Mouse (Mus musculus): ENCODE data around the gene Wdr60. TPM values are rescaled to one million over a fixed set of nuclear protein-coding genes. Genes with fewer than 3 reads are reported as not detected.

The Wdr60 gene
- polyA plus RNA-seq, 1 experiment from 2014 or later: 5.7 TPM

DNA sequence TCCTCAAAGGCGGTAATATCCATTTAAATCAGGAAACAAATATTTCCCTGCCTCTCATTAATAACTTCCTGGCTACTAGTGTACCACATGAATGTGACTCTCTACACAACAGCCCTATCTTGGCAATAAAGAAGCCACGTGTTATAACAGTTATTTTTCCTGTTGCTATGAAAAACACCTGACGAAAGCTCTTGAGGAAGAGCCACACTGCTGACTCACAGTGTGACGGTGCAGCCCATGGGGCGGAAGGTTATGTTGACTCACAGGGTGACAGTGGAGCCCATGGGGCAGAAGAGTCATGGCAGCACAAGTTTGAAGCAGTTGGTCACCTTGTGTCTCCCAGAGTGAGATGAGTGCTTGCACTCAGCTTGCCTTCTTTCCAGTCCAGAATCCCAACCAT is 6.6 kb upstream of the Wdr60 start:
- H3K4me2 ChIP-seq: no peak overlapping the region
- no peak overlapping the region for H3K4me3 ChIP-seq
- no peaks in the 10 kb centered on the region for H3K36me3 ChIP-seq
- H3K27me3 ChIP-seq (replicated peaks): peaks cover 83% of the 10 kb centered on the region
- H3K9ac ChIP-seq: no peak overlapping the region
- peaks cover 7% of the 10 kb centered on the region; the same call in 1 of the 2 replicates for H3K4me1 ChIP-seq
- H3K27ac ChIP-seq (replicated peaks): no peak overlapping the region
- WGBS: 66% methylated on average over 5 of the region's 5 CpGs
- no peaks in the 10 kb centered on the region for H3K9me3 ChIP-seq
- ATAC-seq (ENCODE audit: extremely low read depth, insufficient number of reproducible peaks, low FRiP score, low TSS enrichment): no peak

DNA sequence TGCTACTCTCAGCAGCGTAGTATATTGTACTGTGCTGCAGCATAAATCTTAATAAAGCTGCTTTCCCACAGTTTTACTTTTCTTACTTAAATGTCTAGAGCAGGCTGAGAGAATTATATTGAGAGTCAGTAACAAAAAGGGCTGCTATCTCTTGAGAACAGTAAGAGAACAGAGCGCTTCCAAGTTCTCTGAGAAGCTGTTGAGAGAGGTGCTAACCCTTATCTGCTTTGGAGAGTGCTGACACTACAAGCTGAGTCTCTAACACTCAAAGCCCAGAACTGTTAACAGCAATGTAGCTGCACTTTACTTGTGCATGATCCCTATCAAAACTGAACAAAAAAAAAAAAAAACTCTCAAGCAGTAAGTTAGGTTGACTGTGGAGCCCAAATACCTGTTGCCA is 2.5 kb upstream of the Wdr60 start:
- Histone ChIP-seq H3K4me1 (peaks cover 10% of the 10 kb centered on the region; the same call in 1 of the 2 replicates), H3K4me2 (no peak overlapping the region)
- WGBS: 39% methylated on average over 2 of the region's 2 CpGs

DNA sequence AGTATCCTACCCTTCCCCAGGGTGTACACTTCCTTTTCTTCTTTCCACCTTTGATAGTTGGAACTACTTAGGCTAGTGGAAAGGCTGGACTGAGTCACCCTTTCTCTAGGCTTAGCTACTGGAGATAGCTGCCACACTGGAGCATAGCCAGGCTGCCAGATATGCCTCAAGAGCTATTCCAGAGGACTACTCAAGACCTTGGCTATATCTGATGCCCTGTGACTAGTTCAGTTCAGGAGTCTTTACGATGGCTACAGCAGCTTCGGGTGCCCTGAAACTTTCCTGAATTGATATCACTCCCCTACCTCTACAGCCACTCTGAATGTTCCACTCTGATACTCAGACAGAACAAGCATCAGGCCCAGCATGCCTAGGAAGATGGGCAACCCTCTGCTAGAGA is 1.9 kb upstream of the Wdr60 start:
- no peaks in the 10 kb centered on the region for H3K36me3 ChIP-seq
- H3K4me3 ChIP-seq: no peak overlapping the region
- ATAC-seq (ENCODE audit: extremely low read depth, insufficient number of reproducible peaks, low FRiP score, low TSS enrichment): no peak
- no peaks in the 10 kb centered on the region for H3K9me3 ChIP-seq
- 46% methylated on average over 2 of the region's 2 CpGs for WGBS
- H3K4me1 ChIP-seq: peaks cover 10% of the 10 kb centered on the region; the same call in 1 of the 2 replicates
- H3K27ac ChIP-seq (replicated peaks): no peak overlapping the region
- H3K27me3 ChIP-seq (replicated peaks): peaks cover 60% of the 10 kb centered on the region
- H3K4me2 ChIP-seq: no peak overlapping the region
- H3K9ac ChIP-seq: no peak overlapping the region

More for the DNA sequence above, 2.5 kb upstream of the Wdr60 start:
- no peak for ATAC-seq (ENCODE audit: extremely low read depth, insufficient number of reproducible peaks, low FRiP score, low TSS enrichment)
- no peak overlapping the region for H3K27ac ChIP-seq (replicated peaks)
- no peaks in the 10 kb centered on the region for H3K9me3 ChIP-seq
- H3K4me3 ChIP-seq: no peak overlapping the region
- H3K36me3 ChIP-seq: no peaks in the 10 kb centered on the region
- H3K9ac ChIP-seq: no peak overlapping the region
- peaks cover 65% of the 10 kb centered on the region for H3K27me3 ChIP-seq (replicated peaks)

GRCm38 (mm10) chr12:116258321-116258720 is 4.5 kb downstream of the Wdr60 start:
- Histone ChIP-seq H3K9me3 (no peaks in the 10 kb centered on the region), H3K4me3 (no peak overlapping the region), H3K9ac (no peak overlapping the region), H3K27ac (replicated peaks) (no peak overlapping the region), H3K4me2 (no peak overlapping the region), H3K27me3 (replicated peaks) (peaks cover 21% of the 10 kb centered on the region), H3K36me3 (peaks cover 4% of the 10 kb centered on the region), H3K4me1 (peaks cover 2% of the 10 kb centered on the region; the same call in 1 of the 2 replicates)
- WGBS: 78% methylated on average over 2 of the region's 2 CpGs
- ATAC-seq (ENCODE audit: extremely low read depth, insufficient number of reproducible peaks, low FRiP score, low TSS enrichment): no peak

- Histone ChIP-seq H3K9ac (no peak overlapping the region), H3K4me1 (no peaks in the 10 kb centered on the region), H3K36me3 (peaks cover 4% of the 10 kb centered on the region), H3K4me3 (no peak overlapping the region), H3K9me3 (no peaks in the 10 kb centered on the region), H3K27ac (replicated peaks) (no peak overlapping the region), H3K27me3 (replicated peaks) (peaks cover 13% of the 10 kb centered on the region; the same call in 1 of the 2 replicates), H3K4me2 (no peak overlapping the region)
- 71% methylated on average over 11 of the region's 11 CpGs for WGBS
- ATAC-seq (ENCODE audit: extremely low read depth, insufficient number of reproducible peaks, low FRiP score, low TSS enrichment): no peak
Measured at GRCm38 (mm10) chr12:116255636-116256035, 7.2 kb downstream of the Wdr60 start.

DNA sequence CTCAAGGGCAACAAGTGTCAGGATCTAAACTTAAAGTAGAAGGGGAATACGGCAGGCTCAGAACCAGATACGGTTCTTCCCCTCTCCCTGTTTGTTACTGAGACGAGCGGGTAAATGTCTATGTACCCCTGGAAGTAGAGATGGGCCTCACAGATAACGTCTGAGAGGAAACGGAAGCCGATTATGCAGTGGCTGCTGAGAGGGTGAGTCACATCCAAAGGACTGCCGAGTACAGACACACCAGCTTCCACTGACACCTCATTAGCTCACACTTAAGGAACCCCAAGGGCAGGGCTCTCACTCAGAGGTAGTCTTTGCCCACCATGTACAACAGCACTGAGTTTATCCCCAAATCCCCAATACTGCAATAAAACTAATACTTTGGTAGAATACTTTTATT is 8.2 kb downstream of the Wdr60 start:
- Histone ChIP-seq H3K9me3 (no peaks in the 10 kb centered on the region), H3K9ac (no peak overlapping the region), H3K4me2 (no peak overlapping the region), H3K4me3 (no peak overlapping the region), H3K27ac (replicated peaks) (no peak overlapping the region), H3K4me1 (no peaks in the 10 kb centered on the region), H3K27me3 (replicated peaks) (peaks cover 13% of the 10 kb centered on the region; the same call in 1 of the 2 replicates), H3K36me3 (peaks cover 4% of the 10 kb centered on the region)
- ATAC-seq (ENCODE audit: extremely low read depth, insufficient number of reproducible peaks, low FRiP score, low TSS enrichment): no peak
- 31% methylated on average over 8 of the region's 8 CpGs for WGBS

DNA sequence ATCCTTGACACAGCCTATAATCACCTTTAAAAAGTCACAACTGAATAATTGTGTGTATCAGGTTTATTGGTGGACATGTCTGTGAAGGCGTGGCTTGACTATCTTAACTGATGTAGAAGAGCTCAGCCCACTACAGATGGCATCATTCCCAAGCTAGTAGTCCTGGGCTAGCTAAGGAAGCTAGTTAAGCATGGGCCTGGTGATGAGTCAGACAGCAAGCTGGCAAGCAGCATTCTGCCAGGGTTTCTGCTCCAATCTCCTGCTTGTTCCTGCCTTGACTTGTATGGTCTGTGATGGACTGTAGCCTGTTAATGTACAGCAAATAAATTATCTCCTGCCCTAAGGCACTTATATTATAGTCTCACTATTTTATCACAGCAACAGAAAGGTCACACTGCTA is 18.2 kb downstream of the Wdr60 start:
- no peaks in the 10 kb centered on the region for H3K4me1 ChIP-seq
- H3K27me3 ChIP-seq (replicated peaks): no peaks in the 10 kb centered on the region
- no peak overlapping the region for H3K27ac ChIP-seq (replicated peaks)
- no peak for ATAC-seq (ENCODE audit: extremely low read depth, insufficient number of reproducible peaks, low FRiP score, low TSS enrichment)
- H3K4me3 ChIP-seq: no peak overlapping the region
- H3K9me3 ChIP-seq: no peaks in the 10 kb centered on the region
- H3K36me3 ChIP-seq: peaks cover 8% of the 10 kb centered on the region; the same call in 1 of the 2 replicates
- H3K9ac ChIP-seq: no peak overlapping the region
- no peak overlapping the region for H3K4me2 ChIP-seq
- WGBS: 74% methylated on average over 1 of the region's 1 CpGs

DNA sequence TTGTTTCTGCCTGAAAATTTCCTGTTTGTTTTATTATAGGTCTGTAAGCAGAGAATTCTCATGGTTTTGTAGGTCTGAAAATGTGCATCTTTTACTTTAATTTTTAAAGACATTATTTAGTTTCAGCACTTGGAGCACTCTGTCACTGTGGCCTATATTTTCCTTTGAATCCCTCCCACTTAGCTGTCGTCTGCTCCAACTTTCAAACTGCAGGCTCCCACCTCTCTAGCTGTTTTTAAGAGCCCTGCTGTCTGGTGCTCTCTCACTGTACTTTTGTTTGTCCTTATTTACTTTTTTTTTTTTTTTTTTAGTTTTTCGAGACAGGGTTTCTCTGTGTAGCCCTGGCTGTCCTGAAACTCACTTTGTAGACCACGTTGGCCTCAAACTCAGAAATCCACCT is 24.0 kb downstream of the Wdr60 start:
- Histone ChIP-seq H3K9ac (no peak overlapping the region), H3K36me3 (peaks cover 3% of the 10 kb centered on the region; the same call in 1 of the 2 replicates), H3K9me3 (no peaks in the 10 kb centered on the region), H3K27me3 (replicated peaks) (no peaks in the 10 kb centered on the region), H3K4me1 (no peaks in the 10 kb centered on the region), H3K4me2 (no peak overlapping the region), H3K4me3 (no peak overlapping the region), H3K27ac (replicated peaks) (no peak overlapping the region)
- ATAC-seq (ENCODE audit: extremely low read depth, insufficient number of reproducible peaks, low FRiP score, low TSS enrichment): no peak
- WGBS: 60% methylated on average over 3 of the region's 3 CpGs

- Histone ChIP-seq H3K27me3 (replicated peaks) (no peaks in the 10 kb centered on the region), H3K4me1 (no peaks in the 10 kb centered on the region), H3K4me2 (no peak overlapping the region), H3K27ac (replicated peaks) (no peak overlapping the region), H3K9ac (no peak overlapping the region), H3K9me3 (no peaks in the 10 kb centered on the region), H3K36me3 (peaks cover 3% of the 10 kb centered on the region; the same call in 1 of the 2 replicates), H3K4me3 (no peak overlapping the region)
- ATAC-seq (ENCODE audit: extremely low read depth, insufficient number of reproducible peaks, low FRiP score, low TSS enrichment): no peak
Measured at GRCm38 (mm10) chr12:116238370-116238769, 24.5 kb downstream of the Wdr60 start.

DNA sequence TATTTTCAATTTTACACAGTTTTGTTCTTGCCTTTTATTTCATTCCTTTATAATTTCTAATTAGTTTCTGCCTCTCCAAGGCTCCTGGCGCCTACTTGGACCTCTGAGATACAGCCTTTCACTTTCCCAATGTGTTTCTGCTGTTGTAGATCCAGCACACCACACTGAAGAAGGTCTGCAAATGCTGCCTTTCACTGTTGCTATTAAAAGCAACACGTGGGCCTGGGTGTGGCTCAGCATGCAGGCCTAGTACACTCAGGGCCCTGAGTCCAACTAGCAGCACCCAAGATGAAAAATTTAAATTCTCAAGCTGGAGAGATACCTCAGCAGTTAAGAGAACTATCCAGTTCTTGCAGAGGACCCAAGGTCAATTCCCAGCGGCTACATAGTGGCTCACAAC is 26.2 kb downstream of the Wdr60 start:
- Histone ChIP-seq H3K9me3 (no peaks in the 10 kb centered on the region), H3K27me3 (replicated peaks) (no peaks in the 10 kb centered on the region), H3K4me2 (no peak overlapping the region), H3K4me1 (0 out of 2 replicates have a peak, but pooled peaks cover 4% of the 10 kb centered on the region), H3K36me3 (peaks cover 3% of the 10 kb centered on the region; the same call in 1 of the 2 replicates), H3K4me3 (no peak overlapping the region), H3K9ac (no peak overlapping the region), H3K27ac (replicated peaks) (no peak overlapping the region)
- 57% methylated on average over 3 of the region's 3 CpGs for WGBS
- ATAC-seq (ENCODE audit: extremely low read depth, insufficient number of reproducible peaks, low FRiP score, low TSS enrichment): no peak

GRCm38 (mm10) chr12:116235356-116235755 is 27.5 kb downstream of the Wdr60 start:
- Histone ChIP-seq H3K4me1 (0 out of 2 replicates have a peak, but pooled peaks cover 5% of the 10 kb centered on the region), H3K9ac (no peak overlapping the region), H3K27me3 (replicated peaks) (no peaks in the 10 kb centered on the region), H3K4me3 (no peak overlapping the region), H3K27ac (replicated peaks) (no peak overlapping the region), H3K36me3 (peaks cover 3% of the 10 kb centered on the region; the same call in 1 of the 2 replicates), H3K9me3 (no peaks in the 10 kb centered on the region), H3K4me2 (no peak overlapping the region)
- WGBS: 56% methylated on average over 4 of the region's 4 CpGs
- ATAC-seq (ENCODE audit: extremely low read depth, insufficient number of reproducible peaks, low FRiP score, low TSS enrichment): no peak

DNA sequence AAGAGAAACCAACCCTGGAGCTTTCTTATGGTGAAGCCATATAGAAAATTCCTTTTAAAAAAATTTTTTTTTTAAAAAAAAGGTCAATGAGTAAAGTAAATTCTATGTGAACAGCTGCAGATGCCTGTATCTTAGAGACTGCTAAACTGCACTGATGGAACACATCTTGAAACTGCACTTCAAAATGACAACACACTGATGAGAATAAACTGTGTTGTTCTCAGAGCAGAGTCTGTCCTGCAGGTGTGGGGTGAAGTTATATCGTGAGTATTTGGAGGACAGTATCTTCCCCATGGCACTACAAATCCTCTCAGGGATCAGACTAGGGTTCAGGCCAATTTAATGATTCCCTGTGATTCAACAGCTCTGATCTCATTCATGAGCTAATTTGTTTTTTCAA is 30.8 kb downstream of the Wdr60 start:
- Histone ChIP-seq H3K4me1 (0 out of 2 replicates have a peak, but pooled peaks cover 5% of the 10 kb centered on the region), H3K36me3 (no peaks in the 10 kb centered on the region), H3K9me3 (no peaks in the 10 kb centered on the region), H3K4me3 (no peak overlapping the region), H3K9ac (no peak overlapping the region), H3K4me2 (peak overlapping the region; percentile 50; the same call in 1 of the 2 replicates), H3K27me3 (replicated peaks) (no peaks in the 10 kb centered on the region), H3K27ac (replicated peaks) (no peak overlapping the region)
- 63% methylated on average over 1 of the region's 1 CpGs for WGBS
- no peak for ATAC-seq (ENCODE audit: extremely low read depth, insufficient number of reproducible peaks, low FRiP score, low TSS enrichment)
